Mouse (Mus musculus): ENCODE measurements around the gene Ptprn. TPM values are rescaled to one million over a fixed set of nuclear protein-coding genes. Genes with fewer than 3 reads are reported as not detected.

Gene Ptprn
- total and polyA plus RNA-seq, 2 experiments from 2014 or later, result 0.04 to 0.16 TPM

DNA sequence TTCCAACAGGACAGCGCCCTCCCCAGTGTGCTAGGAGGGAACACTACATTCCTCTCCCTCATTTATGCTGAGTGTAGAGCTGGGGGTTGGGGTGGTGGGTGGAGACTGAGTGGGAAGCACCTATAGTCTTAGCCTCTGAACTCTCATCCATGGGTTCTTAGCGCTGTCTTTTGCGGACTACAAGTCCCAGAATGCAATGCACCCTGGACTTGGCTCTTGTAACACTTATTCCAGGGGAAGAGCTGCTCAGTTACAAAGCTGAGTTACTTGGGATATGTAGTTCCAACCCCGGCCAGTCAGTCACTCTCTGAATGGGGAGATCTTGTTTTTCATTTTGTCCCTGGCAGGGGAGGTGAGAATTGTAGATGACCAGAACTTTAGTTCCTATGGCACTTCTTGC, 19.5 kb downstream of the Ptprn start:
- Histone ChIP-seq H3K4me2 (ENCODE audit: low read depth, low read length) (no peak overlapping the region), H3K27me3 (ENCODE audit: control insufficient read depth, insufficient read depth, low read length) (no peaks in the 10 kb centered on the region), H3K27ac (ENCODE audit: low read depth) (no peak overlapping the region), H3K4me3 (ENCODE audit: low read depth, low read length) (no peak overlapping the region), H3K4me1 (ENCODE audit: control insufficient read depth, insufficient read depth) (peaks cover 22% of the 10 kb centered on the region), H3K9ac (replicated peaks; ENCODE audit: low read depth, low read length) (no peak overlapping the region), H3K36me3 (replicated peaks; ENCODE audit: control insufficient read depth, insufficient read depth, low read length) (peaks cover 39% of the 10 kb centered on the region), H3K9me3 (replicated peaks; ENCODE audit: control insufficient read depth, low read length) (no peaks in the 10 kb centered on the region)
- TF ChIP-seq EP300 (IDR thresholded peaks at IDR 0.05; ENCODE audit: low read depth), result no peak
- no peak for TF ChIP-seq CTCF (IDR thresholded peaks at IDR 0.05; ENCODE audit: low read depth)
- ATAC-seq (ENCODE audit: insufficient read depth, low read depth), result peak; percentile 52
- 23% methylated on average over 4 of the region's 4 CpGs for WGBS
- peak; percentile 83 for DNase-seq (ENCODE audit: low spot score)

DNA sequence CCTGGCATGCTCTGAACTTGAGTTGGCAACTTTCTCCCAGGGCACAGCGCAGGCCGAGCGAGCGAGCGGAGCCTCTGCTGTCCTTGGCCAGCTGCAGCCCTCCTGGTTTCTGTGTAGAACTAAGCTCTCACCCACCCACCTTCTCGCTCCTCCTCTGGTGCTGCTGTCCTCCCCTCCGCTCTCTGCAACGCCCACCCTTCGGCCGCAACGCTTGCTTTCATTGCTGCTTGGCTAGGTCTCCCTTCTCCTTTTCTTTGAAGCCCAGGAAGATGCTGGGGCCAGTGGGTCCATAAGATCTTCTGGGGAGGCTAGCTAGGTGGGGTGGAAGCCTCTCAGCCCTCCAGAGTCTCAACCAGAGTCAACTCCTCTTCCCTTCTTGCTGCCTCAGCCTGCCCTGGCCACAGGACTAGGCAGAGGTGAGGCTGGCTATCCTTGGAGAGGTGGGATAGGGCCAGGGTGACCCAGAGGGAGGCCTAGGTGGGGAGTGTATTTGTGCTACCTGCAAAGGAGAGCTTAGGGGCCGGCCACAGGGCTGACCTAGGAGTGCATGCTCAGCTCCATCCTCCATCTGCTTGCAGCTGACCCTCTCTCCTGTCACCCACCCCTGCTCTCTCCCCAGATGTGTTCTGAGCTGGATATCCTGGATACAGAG, 20.0 kb downstream of the Ptprn start:
- TF ChIP-seq EP300 (IDR thresholded peaks at IDR 0.05; ENCODE audit: low read depth), result no peak
- no peak for TF ChIP-seq CTCF (IDR thresholded peaks at IDR 0.05; ENCODE audit: low read depth)
- no peak for ATAC-seq (ENCODE audit: insufficient read depth, low read depth)
- DNase-seq (ENCODE audit: low spot score), result no peak
- H3K9ac ChIP-seq (replicated peaks; ENCODE audit: low read depth, low read length), result no peak overlapping the region
- H3K9me3 ChIP-seq (replicated peaks; ENCODE audit: control insufficient read depth, low read length), result no peaks in the 10 kb centered on the region
- H3K4me2 ChIP-seq (ENCODE audit: low read depth, low read length), result no peak overlapping the region
- peaks cover 22% of the 10 kb centered on the region for H3K4me1 ChIP-seq (ENCODE audit: control insufficient read depth, insufficient read depth)
- H3K36me3 ChIP-seq (replicated peaks; ENCODE audit: control insufficient read depth, insufficient read depth, low read length), result peaks cover 44% of the 10 kb centered on the region
- no peak overlapping the region for H3K27ac ChIP-seq (ENCODE audit: low read depth)
- no peak overlapping the region for H3K4me3 ChIP-seq (ENCODE audit: low read depth, low read length)
- H3K27me3 ChIP-seq (ENCODE audit: control insufficient read depth, insufficient read depth, low read length), result no peaks in the 10 kb centered on the region
- WGBS, result 92% methylated on average over 12 of the region's 12 CpGs

DNA sequence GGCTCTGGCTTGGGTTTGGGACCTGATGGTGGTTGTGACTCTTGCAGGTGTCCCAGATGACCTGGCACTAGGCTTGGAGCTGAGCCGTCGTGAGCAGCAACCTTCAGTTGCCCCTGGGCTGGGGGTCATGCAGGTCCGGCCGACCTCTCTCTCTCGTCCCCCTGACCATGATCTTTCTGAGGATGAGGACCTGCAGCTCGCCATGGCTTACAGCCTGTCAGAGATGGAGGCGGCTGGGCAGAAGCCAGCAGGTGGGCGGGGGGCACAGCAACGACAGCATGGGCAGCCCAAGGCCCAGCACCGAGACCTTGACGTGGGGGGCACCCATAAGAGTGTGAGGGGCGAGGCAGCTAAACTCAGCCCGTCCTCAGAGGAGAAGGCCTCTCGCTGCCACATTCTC, 20.9 kb downstream of the Ptprn start:
- H3K36me3 ChIP-seq (replicated peaks; ENCODE audit: control insufficient read depth, insufficient read depth, low read length), result peaks cover 46% of the 10 kb centered on the region

DNA sequence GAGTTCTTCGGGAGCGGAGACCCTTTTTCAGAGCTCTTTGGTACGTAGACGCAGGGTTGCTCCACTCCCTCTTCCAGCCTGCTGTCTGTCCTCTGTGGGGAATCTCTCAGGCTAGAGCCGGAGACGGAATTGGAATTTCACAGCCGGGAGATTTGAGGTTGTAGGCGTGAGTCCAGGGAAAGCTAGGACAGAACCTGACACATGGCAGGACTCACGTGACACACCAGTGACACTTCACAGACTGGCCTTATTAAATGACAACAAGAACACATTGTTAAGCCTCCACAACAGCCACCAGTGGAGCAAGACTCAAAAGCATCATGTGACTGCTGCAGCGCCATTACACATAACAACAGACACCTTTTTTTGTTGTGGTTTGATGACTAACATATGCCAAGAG, 24.7 kb downstream of the Ptprn start:
- no peak overlapping the region for H3K4me2 ChIP-seq (ENCODE audit: low read depth, low read length)
- no peaks in the 10 kb centered on the region for H3K9me3 ChIP-seq (replicated peaks; ENCODE audit: control insufficient read depth, low read length)
- H3K27me3 ChIP-seq (ENCODE audit: control insufficient read depth, insufficient read depth, low read length), result no peaks in the 10 kb centered on the region
- no peak overlapping the region for H3K4me3 ChIP-seq (ENCODE audit: low read depth, low read length)
- TF ChIP-seq CTCF (IDR thresholded peaks at IDR 0.05; ENCODE audit: low read depth) (no peak), EP300 (IDR thresholded peaks at IDR 0.05; ENCODE audit: low read depth) (no peak)
- peak overlapping the region; percentile 13 for H3K27ac ChIP-seq (ENCODE audit: low read depth)
- WGBS, result 55% methylated on average over 10 of the region's 10 CpGs
- DNase-seq (ENCODE audit: low spot score), result peak; percentile 37
- no peak overlapping the region for H3K9ac ChIP-seq (replicated peaks; ENCODE audit: low read depth, low read length)
- H3K4me1 ChIP-seq (ENCODE audit: control insufficient read depth, insufficient read depth), result no peaks in the 10 kb centered on the region; the same call in 1 of the 2 replicates
- H3K36me3 ChIP-seq (replicated peaks; ENCODE audit: control insufficient read depth, insufficient read depth, low read length), result peaks cover 47% of the 10 kb centered on the region
- ATAC-seq (ENCODE audit: insufficient read depth, low read depth), result 0 out of 2 replicates have a peak, but pooled peaks have one; percentile 4

More for the DNA sequence above, 20.9 kb downstream of the Ptprn start:
- Histone ChIP-seq H3K9ac (replicated peaks; ENCODE audit: low read depth, low read length) (no peak overlapping the region), H3K4me1 (ENCODE audit: control insufficient read depth, insufficient read depth) (peaks cover 20% of the 10 kb centered on the region), H3K4me3 (ENCODE audit: low read depth, low read length) (no peak overlapping the region), H3K27me3 (ENCODE audit: control insufficient read depth, insufficient read depth, low read length) (no peaks in the 10 kb centered on the region), H3K4me2 (ENCODE audit: low read depth, low read length) (no peak overlapping the region), H3K9me3 (replicated peaks; ENCODE audit: control insufficient read depth, low read length) (no peaks in the 10 kb centered on the region), H3K27ac (ENCODE audit: low read depth) (no peak overlapping the region)
- DNase-seq (ENCODE audit: low spot score) (no peak), ATAC-seq (ENCODE audit: insufficient read depth, low read depth) (no peak)
- 91% methylated on average over 14 of the region's 14 CpGs for WGBS
- no peak for TF ChIP-seq CTCF (IDR thresholded peaks at IDR 0.05; ENCODE audit: low read depth)
- no peak for TF ChIP-seq EP300 (IDR thresholded peaks at IDR 0.05; ENCODE audit: low read depth)

DNA sequence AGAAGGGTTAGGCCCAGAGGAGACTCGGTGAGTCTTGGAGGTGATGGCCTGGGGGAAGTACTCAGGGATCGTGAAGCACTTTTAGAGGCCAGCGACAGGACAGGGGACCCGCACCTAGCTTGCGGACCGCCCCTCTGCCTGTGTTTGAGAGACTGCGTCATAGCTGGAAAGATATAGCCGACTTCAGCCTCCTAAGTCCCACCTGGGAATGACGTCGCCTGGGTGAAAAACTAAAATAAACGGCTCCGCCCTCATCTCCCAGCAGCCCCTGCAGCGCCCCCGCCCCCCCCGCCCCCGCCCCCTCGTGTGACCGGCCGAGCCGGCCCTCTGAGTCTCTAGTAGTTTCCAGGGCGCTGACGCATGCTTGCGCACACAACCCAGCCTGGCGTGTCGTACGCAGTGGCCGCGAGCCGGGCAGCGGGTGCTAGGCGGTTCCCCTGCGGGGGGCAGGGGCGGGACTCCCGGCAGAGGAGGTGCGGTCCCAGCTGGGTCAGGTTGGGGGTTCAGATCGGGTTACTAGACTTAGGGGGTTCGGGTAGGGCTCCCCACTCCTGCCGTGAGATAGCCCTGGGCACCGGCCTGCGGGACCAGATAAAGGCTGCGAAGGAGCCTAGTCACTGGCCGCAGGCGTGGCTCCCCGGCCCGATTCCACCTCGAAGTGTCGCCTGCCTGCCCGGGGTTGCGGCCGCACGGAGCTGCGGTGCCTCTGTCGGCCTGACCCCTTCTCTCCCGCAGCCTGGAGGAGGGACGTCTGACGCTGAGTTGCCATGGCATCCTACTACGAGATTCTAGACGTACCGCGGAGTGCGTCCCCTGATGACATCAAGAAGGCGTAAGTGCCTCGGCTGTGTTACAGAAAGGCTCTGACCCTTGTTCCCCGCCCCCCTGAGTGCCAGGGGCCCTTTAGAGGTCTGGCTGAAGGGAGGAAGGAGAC, 27.9 kb downstream of the Ptprn start, which contains the start of gene Dnajb2:
Gene Dnajb2, plus strand, starts transcription at position 290 of the 934 bp plus-strand sequence.
- Histone ChIP-seq H3K4me3 (ENCODE audit: low read depth, low read length) (peak within 1 kb of the TSS; percentile 72), H3K36me3 (replicated peaks; ENCODE audit: control insufficient read depth, insufficient read depth, low read length) (peaks cover 21% of the 10 kb centered on the region), H3K9me3 (replicated peaks; ENCODE audit: control insufficient read depth, low read length) (no peaks in the 10 kb centered on the region), H3K4me1 (ENCODE audit: control insufficient read depth, insufficient read depth) (no peaks in the 10 kb centered on the region; the same call in 1 of the 2 replicates), H3K9ac (replicated peaks; ENCODE audit: low read depth, low read length) (peak within 1 kb of the TSS; percentile 79), H3K27ac (ENCODE audit: low read depth) (peak within 1 kb of the TSS; percentile 94), H3K4me2 (ENCODE audit: low read depth, low read length) (peak within 1 kb of the TSS; percentile 93), H3K27me3 (ENCODE audit: control insufficient read depth, insufficient read depth, low read length) (no peaks in the 10 kb centered on the region)
- peak; percentile 88 for DNase-seq (ENCODE audit: low spot score)
- TF ChIP-seq EP300 (IDR thresholded peaks at IDR 0.05; ENCODE audit: low read depth), result no peak
- no peak for TF ChIP-seq CTCF (IDR thresholded peaks at IDR 0.05; ENCODE audit: low read depth)
- under 1% methylated on average over 63 of the region's 64 CpGs for WGBS
- peak; percentile 92 for ATAC-seq (ENCODE audit: insufficient read depth, low read depth)

Data from heart, postnatal 0 days (tissue).